Mouse (Mus musculus): Measurements from ENCODE around the gene Rab24.
A peak's percentile ranks its signal among the peaks of the same experiment; 100 is the strongest.

Gene Rab24

DNA sequence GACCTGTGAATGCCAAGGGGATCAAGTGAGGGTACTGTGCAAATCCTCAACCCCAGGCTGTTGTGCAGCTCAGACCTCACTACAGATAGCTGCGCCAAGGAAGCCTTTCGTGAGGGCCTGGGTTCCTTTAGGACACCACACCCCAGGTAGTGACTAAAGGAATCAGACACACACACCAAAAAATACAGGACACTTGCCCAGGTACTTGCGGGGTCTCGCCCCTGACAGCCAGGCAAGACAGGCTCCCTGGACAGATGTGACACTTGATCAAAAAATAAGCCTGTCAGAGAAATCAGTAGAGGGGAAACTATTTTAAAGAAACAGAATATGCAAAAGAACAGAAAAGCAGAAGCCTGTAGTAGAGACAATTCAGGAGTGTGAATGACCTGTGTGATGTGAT lies 6.9 kb upstream of the Rab24 start:
- no peak for DNase-seq

DNA sequence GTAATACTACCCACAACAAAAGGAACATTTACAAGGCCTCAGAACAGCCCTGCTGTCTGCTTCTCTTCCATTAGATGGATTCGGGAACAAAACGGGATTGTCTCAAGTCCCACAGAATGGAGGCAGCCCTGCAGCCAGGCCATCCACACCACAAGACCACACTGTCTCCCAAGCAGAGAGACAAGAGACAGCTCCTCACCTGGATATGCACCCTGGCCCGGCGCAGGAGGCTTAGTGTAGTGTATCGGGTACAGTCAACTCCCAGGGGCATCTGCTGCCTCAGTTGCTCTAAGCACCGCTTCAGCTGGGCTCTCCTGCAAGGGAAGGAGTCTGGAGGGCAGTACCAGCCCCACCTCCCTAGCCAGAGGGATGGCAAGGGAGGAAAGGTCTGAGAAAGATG lies 6.4 kb upstream of the Rab24 start:
- DNase-seq, result no peak

DNA sequence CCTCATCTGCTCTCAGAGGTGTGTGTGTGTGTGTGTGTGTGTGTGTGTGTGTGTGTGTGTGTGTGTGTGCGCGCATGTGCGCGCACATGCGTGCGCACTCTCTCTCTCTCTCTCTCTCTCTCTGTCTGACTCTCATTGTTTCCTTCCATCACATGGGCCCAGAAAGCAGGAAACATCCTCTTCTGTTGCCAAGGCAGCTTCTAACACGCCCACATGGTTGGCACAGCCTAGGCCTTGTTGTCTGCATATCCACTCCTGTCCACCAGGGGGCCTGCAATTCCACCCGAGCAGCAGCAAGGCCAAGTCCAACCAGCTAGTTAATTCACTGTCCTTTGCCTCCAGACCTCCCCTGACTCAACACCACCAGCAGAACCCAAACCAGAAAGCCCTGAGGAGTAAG lies 5.9 kb upstream of the Rab24 start:
- peak; percentile 93 for DNase-seq

DNA sequence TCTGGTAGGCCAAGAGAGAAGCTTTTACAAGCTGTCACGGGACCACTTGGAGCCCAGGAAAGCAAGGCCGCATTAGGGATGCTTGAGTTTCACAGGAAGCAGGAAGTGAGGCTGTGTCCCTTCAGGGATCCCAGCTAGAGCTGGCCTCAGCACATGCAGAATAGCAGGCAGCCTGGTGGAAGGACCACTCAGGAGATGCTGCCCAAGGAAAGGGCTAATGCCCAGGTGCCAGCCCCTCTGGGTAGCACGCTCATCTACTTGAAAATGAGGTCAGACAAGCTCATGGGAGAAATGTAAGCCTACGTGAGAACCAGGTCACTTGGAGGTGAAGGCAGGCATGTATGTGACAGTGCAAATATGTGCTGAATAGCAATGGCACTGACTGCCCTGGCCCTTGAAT lies 5.4 kb upstream of the Rab24 start:
- no peak for DNase-seq

DNA sequence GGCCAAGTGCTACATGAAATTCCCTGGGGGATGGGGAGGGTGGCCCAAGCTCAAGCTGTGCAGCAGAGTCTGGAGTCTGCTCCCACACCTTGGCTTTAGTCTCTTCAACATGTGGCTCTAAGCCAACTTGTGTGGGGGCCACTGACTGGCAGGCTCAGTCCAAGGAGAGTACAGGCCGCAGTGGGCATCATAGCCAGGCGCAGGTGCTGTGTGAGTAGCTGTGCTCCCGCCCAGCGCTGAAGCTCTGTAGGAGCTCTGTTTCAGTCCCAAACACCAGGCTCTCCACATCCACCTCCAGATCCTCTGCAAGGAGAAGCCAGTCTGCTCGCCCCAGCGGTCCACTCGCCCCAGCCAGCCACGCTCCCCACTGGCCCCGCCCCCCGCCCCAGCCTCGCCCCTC lies 3.9 kb upstream of the Rab24 start:
- DNase-seq, result no peak

GRCm38 (mm10) chr13:55322130-55322825 lies 532 bp upstream of the Rab24 start:
- DNase-seq, result peak; percentile 92

DNA sequence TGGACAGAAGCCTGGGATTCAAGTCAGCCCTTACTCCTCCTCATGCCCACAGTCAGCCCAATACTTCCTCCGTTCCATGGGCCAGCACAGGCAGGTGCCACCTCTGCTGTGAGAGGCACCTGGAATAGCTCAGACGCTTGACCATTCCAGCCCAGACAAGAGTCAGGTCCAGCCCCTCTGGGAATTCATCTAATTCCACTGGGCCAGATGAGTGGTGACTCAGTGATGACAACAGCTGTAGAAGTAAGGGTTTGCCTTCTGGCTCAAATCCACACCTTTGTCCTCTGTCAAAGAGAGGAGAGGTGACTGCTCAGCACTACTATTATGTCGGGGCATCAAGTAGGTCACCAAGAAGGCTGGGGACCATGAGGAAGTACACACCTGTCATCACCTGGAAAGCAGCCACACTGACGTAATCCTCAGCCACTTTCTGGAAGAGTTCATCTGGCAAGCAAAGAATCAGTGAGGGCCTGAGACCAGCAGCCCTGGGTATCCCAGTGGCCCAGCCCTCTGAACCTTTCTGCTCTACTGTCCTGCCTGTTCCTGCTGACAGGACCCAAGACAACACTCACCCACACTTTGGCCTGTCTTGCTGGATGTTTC lies 1.7 kb downstream of the Rab24 start, which contains the start of gene Prelid1:
Prelid1 (plus strand) TSS at position 570 of the 603 bp plus-strand sequence.
- peak; percentile 37 for DNase-seq

DNA sequence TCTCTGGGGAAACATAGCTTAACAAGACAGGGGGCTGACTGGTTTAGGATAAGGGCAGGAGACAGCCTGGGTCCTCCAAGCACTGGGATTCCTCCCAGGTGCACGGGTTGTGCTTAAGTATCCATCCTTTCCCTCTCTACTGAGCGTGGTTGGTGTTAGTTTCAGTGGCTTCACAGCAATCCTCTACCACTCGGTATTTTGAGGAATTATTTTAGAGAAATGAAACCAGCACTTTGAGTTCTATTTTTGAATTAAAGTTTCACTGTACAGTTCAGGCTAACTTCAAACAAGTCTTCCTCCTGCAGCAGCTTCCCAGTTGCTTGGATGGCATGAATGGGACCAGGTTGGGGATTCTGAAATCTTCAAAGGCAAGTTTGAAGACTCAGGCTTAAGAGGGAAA lies 3.4 kb downstream of the Rab24 start:
- no peak for DNase-seq

DNA sequence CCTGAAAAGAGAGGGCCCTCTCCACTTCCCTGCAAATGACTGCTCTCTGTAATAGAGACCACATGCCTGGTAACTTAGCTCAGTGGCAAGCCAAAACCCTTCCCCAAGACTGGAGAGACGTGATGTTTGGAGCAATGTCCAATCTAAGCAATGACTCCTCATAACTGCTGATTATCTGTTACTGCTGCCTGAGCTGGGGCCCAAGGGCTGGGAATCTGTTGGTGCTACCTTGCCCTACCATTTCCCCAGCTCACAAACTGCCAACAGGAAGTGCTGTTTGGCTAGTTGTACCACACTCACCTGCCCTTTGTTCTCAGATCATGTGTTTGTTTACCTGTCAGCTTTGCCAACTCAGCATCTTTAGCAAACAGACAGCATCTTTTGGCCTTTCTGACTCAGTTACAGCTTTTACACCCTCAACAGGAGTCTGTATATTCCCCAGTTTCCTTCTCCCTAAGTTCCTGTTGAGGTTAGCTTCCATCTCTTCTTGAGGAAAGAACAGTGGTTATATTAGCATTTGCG lies 6.8 kb downstream of the Rab24 start:
- no peak for DNase-seq

- DNase-seq, result no peak
Observed at GRCm38 (mm10) chr13:55313051-55313450, 8.7 kb downstream of the Rab24 start.

- DNase-seq, result no peak
Observed at GRCm38 (mm10) chr13:55312028-55312630, 9.6 kb downstream of the Rab24 start.

- DNase-seq, result no peak
Observed at GRCm38 (mm10) chr13:55300913-55301312, 20.8 kb downstream of the Rab24 start.

DNA sequence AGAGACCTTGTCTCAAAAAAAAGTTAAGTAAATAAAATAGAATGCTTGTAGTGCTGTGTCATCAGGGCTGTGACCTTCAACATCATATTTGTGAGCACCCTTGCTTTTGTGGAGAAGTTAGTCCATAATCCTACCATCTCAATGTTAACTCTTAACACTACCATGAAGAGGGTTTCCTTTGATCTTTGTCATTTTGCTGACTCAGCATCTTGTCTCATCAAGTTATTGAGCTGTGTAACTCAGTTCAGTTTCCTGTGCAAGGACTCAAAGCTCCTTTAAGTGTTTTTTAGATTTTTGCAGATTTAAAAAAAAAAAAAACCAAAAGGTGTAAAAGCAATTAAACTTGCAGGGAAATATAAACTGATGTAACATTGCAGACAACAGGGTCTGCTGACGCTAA lies 25.0 kb downstream of the Rab24 start:
- DNase-seq, result no peak

- peak; percentile 34 for DNase-seq
Observed at GRCm38 (mm10) chr13:55288854-55289253, 32.9 kb downstream of the Rab24 start.

GRCm38 (mm10) chr13:55277646-55278045 lies 44.1 kb downstream of the Rab24 start:
- DNase-seq, result no peak

GRCm38 (mm10) chr13:55277203-55277602 lies 44.5 kb downstream of the Rab24 start:
- no peak for DNase-seq

Measured in kidney, adult 9 months (tissue).